Mouse (Mus musculus) CH12.LX (cell line): ENCODE measurements around the gene Caprin2.
"Not testable (repeated sequence)": the region's sequence is repeated elsewhere in the genome, so short reads cannot be mapped to it uniquely, and the experiment has no call there.

Experiments used
- CHD1 ChIP-seq: IDR thresholded peaks from 2 replicates; pipeline ENCODE4 v1.6.1; 2012; ENCODE audit warnings: low read depth, low read length, improper control_type of control experiment, inconsistent platforms
- MXI1 ChIP-seq: IDR thresholded peaks from 2 replicates; pipeline ENCODE4 v1.6.1; 2011; ENCODE audit warnings: mild to moderate bottlenecking, low read depth, low read length, improper control_type of control experiment
- SIN3A ChIP-seq: IDR thresholded peaks from 2 replicates; pipeline ENCODE4 v1.6.1; 2012; ENCODE audit warnings: low read length, improper control_type of control experiment, inconsistent platforms
- ZNF384 ChIP-seq: IDR thresholded peaks from 2 replicates; pipeline ENCODE4 v1.6.1; 2012; ENCODE audit warnings: low read depth, low read length, improper control_type of control experiment, inconsistent platforms

GRCm38 (mm10) chr6:148940383-148940782, 44.3 kb upstream of the Caprin2 start:
- peak; percentile 94 for TF ChIP-seq ZNF384
- TF ChIP-seq SIN3A, MXI1, CHD1: not testable (repeated sequence)
